7 mouse cellular contexts compared by ENCODE assay signal in genomic region chr2:94406083-94406957, GRCm38 (mm10). TPM values are rescaled to one million over a fixed set of nuclear protein-coding genes. Genes with fewer than 3 reads are reported as not detected.
A peak's percentile ranks its signal among the peaks of the same experiment; 100 is the strongest.
DNase-seq lines count a peak whose midpoint lies in the region; ATAC-seq lines count a peak whose summit lies in the region.

Gene Ttc17 (minus strand): TSS chr2:94406689.

- peak; percentile 96 for DNase-seq in adrenal gland, postnatal 14 days
- DNase-seq in embryonic facial prominence, embryonic 11.5 days (ENCODE audit: low spot score), result peak; percentile 95
- DNase-seq in kidney, adult 11 months, result peak; percentile 83
- DNase-seq in limb, embryonic 10.5 days (ENCODE audit: low spot score), result peak; percentile 96
- DNase-seq in spleen, adult 12 weeks (ENCODE audit: low spot score), result peak; percentile 77

- peaks cover 2% of the 10 kb centered on the region; the same call in 1 of the 2 replicates for H3K4me1 ChIP-seq in embryonic facial prominence, embryonic 11.5 days (ENCODE audit: control insufficient read depth, insufficient read depth, low read length)
- H3K4me1 ChIP-seq in limb, embryonic 10.5 days, result peaks cover 24% of the 10 kb centered on the region
- H3K4me1 ChIP-seq in midbrain, embryonic 13.5 days (replicated peaks), result peaks cover 39% of the 10 kb centered on the region

- peak; percentile 91 for ATAC-seq in embryonic facial prominence, embryonic 11.5 days (replicated peaks; ENCODE audit: insufficient number of reproducible peaks, low FRiP score, low TSS enrichment, low read depth)
- ATAC-seq in granulocyte monocyte progenitor cell, adult 5-6 weeks (replicated peaks; ENCODE audit: poor library complexity, severe bottlenecking), result peak; percentile 82
- ATAC-seq in midbrain, embryonic 13.5 days, result peak; percentile 97

- H3K9me3 ChIP-seq in embryonic facial prominence, embryonic 11.5 days (replicated peaks; ENCODE audit: control insufficient read depth, low read length), result no peaks in the 10 kb centered on the region
- H3K9me3 ChIP-seq in limb, embryonic 10.5 days (replicated peaks), result no peaks in the 10 kb centered on the region
- H3K9me3 ChIP-seq in midbrain, embryonic 13.5 days, result no peaks in the 10 kb centered on the region

- H3K27me3 ChIP-seq in embryonic facial prominence, embryonic 11.5 days (ENCODE audit: control insufficient read depth, insufficient read depth, low read length), result no peaks in the 10 kb centered on the region
- H3K27me3 ChIP-seq in limb, embryonic 10.5 days (ENCODE audit: low read depth, poor library complexity, severe bottlenecking), result no peaks in the 10 kb centered on the region
- H3K27me3 ChIP-seq in midbrain, embryonic 13.5 days, result no peaks in the 10 kb centered on the region

- H3K36me3 ChIP-seq in embryonic facial prominence, embryonic 11.5 days (replicated peaks; ENCODE audit: control insufficient read depth, insufficient read depth, low read depth, low read length), result no peaks in the 10 kb centered on the region
- H3K36me3 ChIP-seq in limb, embryonic 10.5 days, result peaks cover 19% of the 10 kb centered on the region
- peaks cover 11% of the 10 kb centered on the region for H3K36me3 ChIP-seq in midbrain, embryonic 13.5 days

- WGBS in embryonic facial prominence, embryonic 11.5 days, result under 1% methylated on average over 76 of the region's 77 CpGs
- WGBS in limb, embryonic 10.5 days, result under 1% methylated on average over 70 of the region's 77 CpGs
- under 1% methylated on average over 76 of the region's 77 CpGs for WGBS in midbrain, embryonic 13.5 days

- H3K9ac ChIP-seq in embryonic facial prominence, embryonic 11.5 days (replicated peaks; ENCODE audit: low read length), result peak within 1 kb of the TSS; percentile 88
- H3K9ac ChIP-seq in midbrain, embryonic 13.5 days (replicated peaks), result peak within 1 kb of the TSS; percentile 90

- H3K4me3 ChIP-seq in embryonic facial prominence, embryonic 11.5 days (ENCODE audit: low read depth, low read length), result peak within 1 kb of the TSS; percentile 93
- H3K4me3 ChIP-seq in limb, embryonic 10.5 days, result peak within 1 kb of the TSS; percentile 95
- H3K4me3 ChIP-seq in midbrain, embryonic 13.5 days (replicated peaks), result peak within 1 kb of the TSS; percentile 97

- peak within 1 kb of the TSS; percentile 80 for H3K27ac ChIP-seq in embryonic facial prominence, embryonic 11.5 days (replicated peaks; ENCODE audit: low read depth, low read length)
- peak within 1 kb of the TSS; percentile 97 for H3K27ac ChIP-seq in limb, embryonic 10.5 days
- peak within 1 kb of the TSS; percentile 92 for H3K27ac ChIP-seq in midbrain, embryonic 13.5 days

- peak within 1 kb of the TSS; percentile 78 for H3K4me2 ChIP-seq in embryonic facial prominence, embryonic 11.5 days (ENCODE audit: low read depth, low read length)
- H3K4me2 ChIP-seq in midbrain, embryonic 13.5 days (replicated peaks), result peak within 1 kb of the TSS; percentile 70

RNA-seq across cellular contexts. Expression of gene Ttc17, which starts in this region (rescaled TPM):
- 32.2 and 33.2 TPM in 2 replicates for total RNA-seq in adrenal gland, postnatal 14 days (2021)
- polyA plus RNA-seq in embryonic facial prominence, embryonic 11.5 days (2014; fragmentation: Nextera tagmentation; extraction: Ambion mirVana), result 14.2 and 14.4 TPM in 2 replicates
- 31.3 and 36.9 TPM in 2 replicates for total RNA-seq in granulocyte monocyte progenitor cell, adult 5-6 weeks (2014; fragmentation: Nextera tagmentation)
- 21.2 and 33.7 TPM in 2 replicates for total RNA-seq in granulocyte monocyte progenitor cell, adult 5-6 weeks (2017)
- 12.6 and 13.4 TPM in 2 replicates for polyA plus RNA-seq in limb, embryonic 10.5 days (2016; fragmentation: Nextera tagmentation; extraction: Ambion mirVana)
- 21.7 and 22.7 TPM in 2 replicates for polyA plus RNA-seq in midbrain, embryonic 13.5 days (2015; fragmentation: Nextera tagmentation; extraction: Ambion mirVana)

Comparison
In these comparisons a context has a peak if more than half of its experiments do, and no peak if none do; other contexts are left out.
1. Peak in every context shown above with its lines: DNase-seq, ATAC-seq, H3K4me3 ChIP-seq and H3K27ac ChIP-seq.